Mouse (Mus musculus) T-helper 1 cell (primary cell): Measurements from ENCODE around the gene Ccdc13.

Experiments
- in situ Hi-C: fragments of 300-600 bp; cut with MboI, MseI; formaldehyde crosslinking; loops from one replicate; pipeline ENCODE4 v1.15.1; 2025; ENCODE audit warnings: high pct_unique_total_duplicates

Gene Ccdc13

DNA sequence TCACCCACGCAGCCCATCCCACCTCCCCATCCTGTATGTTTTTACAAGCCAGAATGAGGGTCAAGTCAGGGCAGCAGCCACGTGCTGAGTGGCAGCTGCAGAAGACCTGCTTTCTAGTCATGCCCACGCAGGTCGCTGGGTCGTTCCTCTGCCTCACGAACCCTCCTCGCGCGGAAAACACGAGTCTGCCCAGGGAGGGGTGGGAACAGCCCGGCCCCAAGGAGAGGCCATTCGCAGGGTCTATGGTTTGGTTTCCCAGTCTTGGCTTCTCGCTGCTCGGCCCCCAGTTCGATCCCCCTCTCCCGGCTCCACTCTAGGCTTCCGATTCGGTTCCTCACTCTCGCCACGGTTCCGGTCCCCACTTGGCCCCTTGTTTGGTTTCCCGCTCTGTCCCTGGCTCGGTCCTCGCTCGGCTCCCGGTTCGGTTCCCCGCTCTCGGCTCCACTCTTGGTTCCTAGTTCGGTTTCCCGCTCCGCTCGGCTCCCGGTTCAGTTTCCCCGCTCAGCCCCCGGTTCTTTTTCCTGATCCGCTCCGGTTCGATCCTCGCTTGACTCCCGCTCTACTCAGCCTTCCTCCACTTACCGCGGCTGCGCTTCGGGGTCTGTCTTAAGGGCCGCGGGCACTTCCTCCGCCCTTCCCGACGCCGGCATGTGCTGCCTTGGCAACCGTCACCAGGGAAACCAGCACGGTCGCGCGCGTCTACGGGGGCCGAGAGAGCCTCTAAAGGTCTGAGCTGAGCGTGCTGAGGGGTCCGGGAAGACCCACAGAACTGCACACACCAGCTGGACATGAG is at the start of gene Ccdc13:
Gene Ccdc13, minus strand, starts transcription at position 633 of the 793 bp plus-strand sequence.
- in situ Hi-C loops = loop anchor here (25.0 kb wide), 1 partner anchor 148 kb away; the partner anchor contains the start of gene Pomgnt2

DNA sequence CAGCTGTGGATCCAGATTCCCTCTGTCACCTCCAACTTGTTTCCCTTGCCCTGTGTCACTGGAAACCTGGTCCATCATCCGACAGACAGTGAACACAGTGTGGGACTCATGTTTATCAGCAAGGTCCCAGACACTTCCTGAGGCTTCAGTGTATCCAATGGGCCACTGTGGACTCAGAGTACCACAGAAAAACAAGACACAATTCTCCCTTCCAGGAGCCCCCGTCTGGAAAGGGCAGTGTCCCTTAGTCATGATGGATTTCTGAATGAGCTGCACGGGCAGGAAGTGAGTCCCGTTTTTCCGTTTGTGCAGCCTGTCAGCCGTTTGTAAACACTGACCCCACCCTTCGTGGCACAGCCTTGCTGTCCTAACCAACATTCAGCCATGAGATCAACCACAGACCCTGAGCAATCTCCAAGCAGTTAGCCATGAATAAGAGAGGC is 42.8 kb upstream of the Ccdc13 start:
- in situ Hi-C loops = loop anchor here (5.0 kb wide), 1 partner anchor 105 kb away; no protein-coding TSS in a partner anchor

DNA sequence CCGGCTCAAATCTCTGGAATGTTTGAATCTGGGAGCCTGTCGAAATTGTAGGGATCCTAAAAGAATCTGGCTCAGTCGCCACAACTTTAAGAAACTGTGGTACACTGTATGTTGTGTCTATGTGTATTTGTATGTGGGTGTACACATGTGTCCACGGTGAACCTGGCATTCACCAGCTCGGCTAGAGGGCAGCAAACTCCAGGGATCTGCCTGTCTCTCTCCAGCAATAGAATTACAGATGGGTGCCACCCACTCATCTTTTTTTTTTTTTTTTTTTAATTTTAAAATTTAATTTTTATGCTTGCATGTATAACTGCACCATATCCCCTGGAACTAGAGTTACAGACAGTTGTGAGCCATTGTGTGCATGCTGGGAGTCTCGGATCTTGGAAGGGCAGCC is 42.0 kb upstream of the Ccdc13 start:
- in situ Hi-C loops = loop anchor here (5.0 kb wide), 1 partner anchor 106 kb away; no protein-coding TSS in a partner anchor

DNA sequence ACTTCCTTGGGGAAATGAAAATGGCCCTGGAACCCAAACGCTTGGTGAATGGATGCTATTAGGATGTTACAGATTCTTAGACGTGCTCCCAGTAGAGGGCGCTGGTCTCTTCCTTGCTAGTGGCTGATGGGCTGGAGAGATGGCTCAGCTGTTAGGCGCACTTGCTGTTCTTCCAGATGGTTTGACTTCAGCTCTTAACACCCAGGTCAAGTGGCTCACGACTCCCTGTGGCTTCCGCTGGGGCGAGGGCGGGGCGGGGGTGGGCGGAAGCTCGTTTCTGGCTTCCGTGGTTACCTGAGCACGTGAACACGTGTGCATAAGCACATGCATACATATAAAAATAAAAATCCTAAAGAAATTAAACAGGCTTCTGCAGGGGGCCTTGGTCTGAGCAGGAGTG is 41.6 kb upstream of the Ccdc13 start:
- in situ Hi-C loops = loop anchor here (5.0 kb wide), 1 partner anchor 106 kb away; no protein-coding TSS in a partner anchor

DNA sequence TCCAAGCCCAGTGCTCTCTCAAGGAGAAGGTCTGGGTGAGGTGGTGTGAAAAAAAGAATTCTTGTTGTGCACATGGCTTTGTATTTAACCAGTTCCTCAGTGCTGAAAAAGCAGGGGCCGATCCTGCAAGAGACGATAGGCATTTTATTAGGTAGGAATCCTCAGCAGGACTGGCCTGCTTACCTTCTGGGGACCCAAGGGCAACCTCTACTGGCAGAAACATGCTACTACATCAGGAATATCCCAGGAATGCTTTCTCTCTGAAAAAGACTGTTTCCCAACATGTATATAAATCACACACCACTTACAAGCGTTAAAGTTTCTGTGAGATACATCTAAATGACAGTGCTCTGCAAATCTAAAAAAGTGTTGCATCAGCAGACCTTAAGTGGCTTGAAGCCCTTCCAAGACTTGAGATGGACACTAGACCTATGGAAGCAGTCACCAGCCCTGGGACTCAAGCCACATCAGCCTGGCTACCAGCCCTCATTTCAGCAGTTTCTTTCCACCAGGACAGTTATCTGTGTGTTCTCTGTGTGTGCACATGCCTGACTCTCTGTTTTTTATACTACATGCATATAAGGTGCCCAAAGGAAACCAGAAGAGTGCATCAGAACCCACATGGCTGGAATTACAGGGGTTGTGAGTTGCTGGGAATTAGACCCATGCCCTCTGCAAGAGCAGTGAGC is 37.9 kb upstream of the Ccdc13 start:
- in situ Hi-C loops = no loop called here

DNA sequence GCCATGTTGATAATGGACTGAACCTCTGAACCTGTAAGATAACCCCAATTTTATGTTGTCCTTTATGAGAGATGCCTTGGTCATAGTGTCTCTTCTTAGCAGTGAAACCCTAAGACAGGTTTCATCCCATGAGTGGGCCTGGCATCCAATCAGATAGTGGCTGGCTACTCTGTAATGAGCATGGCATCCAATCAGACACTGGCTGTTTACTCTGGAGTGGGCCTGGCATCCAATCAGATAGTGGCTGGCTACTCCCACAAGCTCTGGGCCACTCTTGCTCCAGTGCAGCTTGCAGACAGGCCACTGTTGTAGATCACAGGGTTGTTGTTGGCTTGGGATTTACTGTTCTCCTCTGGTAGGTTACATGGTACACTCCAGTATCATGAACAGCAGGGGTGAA is 34.3 kb upstream of the Ccdc13 start:
- in situ Hi-C loops = no loop called here

DNA sequence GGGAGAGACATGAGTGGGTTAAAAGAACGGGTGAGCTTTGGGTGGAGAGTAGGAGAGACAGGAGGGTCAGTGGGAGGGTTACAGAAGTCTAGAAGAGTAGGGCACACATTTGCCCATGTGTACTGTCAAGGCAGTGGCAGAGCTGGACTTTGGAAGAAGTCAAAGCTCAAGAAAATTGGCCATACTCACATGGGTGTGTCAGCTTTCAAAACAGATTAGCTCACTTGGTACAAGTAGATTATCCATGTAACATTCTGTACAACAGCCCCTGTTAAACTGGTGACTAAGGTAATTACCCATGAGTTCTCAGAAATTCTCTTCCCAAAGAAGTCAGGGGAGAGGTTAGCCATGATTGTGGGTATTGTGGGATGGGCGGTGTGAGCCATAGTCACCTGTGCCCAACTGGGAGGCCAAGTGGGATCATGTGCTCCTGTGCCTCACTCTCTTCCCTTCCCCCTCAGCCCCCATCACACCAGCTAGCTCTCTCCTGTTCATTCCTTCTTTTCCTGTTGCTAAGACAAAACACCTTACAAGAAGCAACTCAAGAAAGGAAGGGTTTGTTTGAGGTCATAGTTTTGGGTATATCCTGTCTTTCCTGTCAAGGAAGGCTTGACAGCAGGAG is 32.9 kb upstream of the Ccdc13 start:
- in situ Hi-C loops = no loop called here

DNA sequence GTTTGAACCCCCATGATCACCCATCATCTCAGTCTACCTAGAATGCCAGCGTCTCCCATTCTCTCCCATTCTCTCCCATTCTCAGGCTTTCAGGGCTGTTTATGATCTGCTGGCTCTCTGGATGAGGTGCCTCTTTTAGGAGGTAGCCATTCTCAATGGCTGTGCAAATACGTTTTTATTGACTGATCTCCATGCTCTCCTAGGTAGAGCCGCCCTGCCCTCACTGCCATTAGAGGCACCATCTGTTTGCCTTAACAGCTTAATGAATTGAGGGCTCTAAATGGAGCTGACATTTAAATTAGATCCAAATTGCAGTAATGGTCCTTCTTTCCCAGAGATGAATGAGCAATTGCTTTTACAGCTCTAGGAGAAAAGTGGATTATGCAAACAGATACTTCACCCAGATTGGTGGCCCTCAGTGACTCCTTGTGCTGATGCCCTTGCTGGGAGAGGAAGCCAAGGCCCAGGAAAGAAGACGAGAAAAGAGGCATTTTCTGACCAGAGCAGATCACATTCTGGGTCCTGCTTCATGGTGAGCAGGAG is 30.8 kb upstream of the Ccdc13 start:
- in situ Hi-C loops = no loop called here

DNA sequence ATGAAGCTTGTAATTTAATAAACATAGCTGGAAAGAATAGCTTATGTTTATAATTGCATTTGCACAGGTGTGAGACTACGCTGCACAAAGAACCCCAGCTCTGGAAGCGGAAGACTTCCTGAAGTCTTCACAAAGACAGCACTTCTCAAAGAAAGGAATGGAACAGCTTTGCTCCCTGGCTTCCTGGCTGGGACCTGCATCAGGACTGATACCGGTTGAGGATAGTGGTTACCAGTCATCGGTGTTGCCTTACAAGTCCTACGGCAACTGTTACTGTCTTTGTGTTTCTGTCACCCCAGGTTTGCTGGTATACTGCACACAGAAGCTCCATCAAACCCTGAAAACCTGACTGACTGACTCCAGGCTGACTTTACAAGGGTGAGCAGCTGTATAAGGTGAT is 30.2 kb upstream of the Ccdc13 start:
- in situ Hi-C loops = no loop called here

DNA sequence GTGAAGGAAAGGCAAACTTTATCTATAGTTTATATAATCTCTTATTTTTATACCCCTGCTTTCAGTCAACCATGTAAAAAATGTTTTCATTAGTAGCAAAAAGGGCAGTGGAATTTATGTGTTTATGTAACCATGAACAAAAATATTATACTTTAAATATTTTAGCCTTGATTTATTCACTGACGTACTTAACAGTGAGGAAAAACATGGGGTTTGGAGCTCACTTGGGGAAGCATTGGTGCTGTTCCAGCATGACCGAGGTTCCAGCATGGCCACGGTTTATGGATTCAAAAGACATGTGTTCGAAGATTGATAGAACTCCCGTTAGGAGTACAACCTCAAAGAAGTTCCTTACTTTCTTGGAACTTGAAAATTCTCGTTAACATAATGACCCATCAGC is 29.0 kb upstream of the Ccdc13 start:
- in situ Hi-C loops = no loop called here

DNA sequence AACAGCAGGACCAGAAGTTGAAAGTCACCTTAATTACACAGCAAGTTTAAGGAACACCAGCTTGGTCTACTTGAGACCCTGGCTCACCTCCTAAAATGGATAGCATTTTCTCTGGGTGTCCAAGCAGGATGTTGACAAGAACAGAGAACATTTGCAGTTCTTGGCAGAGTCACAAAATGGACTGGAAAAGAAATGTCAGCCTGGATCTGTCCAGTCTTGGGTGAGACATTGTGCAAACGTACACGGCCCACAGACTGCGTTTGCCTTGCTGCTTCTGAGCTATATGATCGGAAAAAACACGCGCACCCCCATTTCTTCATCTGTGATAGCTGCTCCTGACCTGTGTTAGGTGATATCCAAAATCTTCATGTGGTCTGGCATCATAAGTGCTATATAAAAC is 28.4 kb upstream of the Ccdc13 start:
- in situ Hi-C loops = no loop called here

DNA sequence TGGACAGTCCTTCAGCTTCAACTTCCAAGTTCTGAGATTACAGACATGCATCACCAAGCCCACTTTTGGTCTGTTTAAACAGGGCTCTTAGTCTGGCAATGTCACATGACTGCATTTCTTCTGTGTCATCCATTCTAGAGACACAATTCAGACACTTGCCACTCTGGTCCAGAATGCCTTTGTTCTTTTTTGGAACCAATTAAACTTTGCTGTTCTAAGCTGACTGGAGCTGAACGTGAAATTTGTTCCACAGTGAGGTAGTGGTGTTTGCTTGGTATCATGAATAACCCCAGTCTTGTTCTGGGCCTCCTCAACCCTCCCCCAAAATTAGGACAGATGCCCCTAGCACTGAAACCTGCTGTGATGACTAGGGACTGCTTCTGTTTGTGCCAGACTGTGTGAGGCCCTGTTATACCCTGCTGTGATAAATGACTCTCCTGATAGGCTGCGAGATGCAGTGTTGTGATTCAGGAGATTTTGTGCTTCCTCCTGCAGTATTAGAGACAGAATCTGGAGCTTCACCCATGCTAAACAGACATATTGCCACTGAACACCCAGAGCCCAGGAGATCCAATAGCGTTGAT is 26.3 kb upstream of the Ccdc13 start:
- in situ Hi-C loops = no loop called here

DNA sequence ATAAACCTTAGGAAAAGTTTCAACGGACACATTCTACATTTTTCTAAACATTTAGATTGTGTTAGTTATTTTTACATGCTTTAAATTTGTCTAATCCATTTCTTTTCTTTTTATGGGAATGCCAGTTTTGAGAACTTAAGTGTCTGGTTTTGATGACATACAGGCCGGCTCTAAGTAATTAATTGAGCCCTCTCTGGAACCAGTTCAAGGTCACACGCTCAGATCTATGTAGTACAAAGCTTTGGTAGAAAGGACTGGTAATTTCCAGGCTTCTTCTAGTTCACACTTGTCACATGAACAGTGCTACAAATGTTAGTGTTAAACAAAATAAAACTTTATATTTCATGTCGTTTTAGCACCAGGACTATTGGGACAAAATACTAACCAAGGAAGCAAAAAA is 25.6 kb upstream of the Ccdc13 start:
- in situ Hi-C loops = no loop called here

DNA sequence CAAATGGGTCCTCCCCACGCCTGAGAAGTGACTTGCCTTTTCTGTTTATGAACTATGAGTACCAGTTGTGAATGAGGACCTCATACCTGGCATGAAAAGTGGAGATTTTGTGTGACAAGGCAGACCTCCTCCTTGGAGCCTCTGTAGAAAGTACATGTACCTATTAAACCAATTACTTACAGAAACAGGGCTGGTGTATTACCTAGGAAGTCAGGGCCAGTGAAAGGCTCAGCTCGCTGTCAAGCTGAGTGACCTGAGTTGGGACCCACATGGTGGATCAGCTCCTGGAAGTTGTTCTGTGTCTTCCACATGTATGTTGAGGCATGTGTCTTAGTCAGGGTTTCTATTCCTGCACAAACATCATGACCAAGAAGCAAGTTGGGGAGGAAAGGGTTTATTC is 21.7 kb upstream of the Ccdc13 start:
- in situ Hi-C loops = no loop called here

DNA sequence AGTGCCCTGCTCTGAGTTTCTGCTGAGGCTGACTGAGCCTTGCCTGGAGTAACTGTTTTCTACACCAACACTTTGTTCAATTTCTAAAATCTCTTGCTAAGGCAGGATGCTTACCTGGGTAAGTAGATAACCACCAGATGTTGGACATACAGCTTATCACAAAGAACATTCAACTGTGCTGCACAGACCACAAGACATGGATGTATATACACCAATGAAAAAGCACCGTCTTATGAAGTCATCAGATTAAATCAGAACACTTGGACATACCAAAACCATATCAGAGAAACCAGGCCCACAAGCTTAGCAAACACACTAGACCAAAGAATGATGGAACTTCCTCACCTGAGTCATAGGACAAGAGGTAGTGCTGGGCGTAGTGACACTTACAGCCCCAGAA is 20.1 kb upstream of the Ccdc13 start:
- in situ Hi-C loops = loop anchor here (10.0 kb wide), 1 partner anchor 375 kb away; no protein-coding TSS in a partner anchor

DNA sequence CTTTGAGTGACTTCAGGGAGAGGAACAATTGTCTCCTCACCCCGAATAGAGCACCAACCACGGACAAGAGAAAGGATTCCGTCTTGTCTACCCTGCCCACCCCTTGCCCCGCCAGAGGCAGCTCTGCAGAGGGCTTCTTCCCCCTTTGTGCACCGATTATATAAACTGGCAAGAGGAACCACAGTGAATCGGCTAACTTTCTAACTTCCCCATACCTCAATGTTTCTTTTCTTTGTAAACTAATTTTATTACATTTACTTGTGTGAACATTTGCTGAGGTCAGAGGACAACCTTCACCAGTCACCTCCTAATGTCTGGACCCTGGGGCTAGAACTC is 18.9 kb upstream of the Ccdc13 start, which contains the start of gene Higd1a:
Gene Higd1a, minus strand, starts transcription at position 210 of the 336 bp plus-strand sequence.
- in situ Hi-C loops = loop anchor here (10.0 kb wide), 1 partner anchor 377 kb away; no protein-coding TSS in a partner anchor

DNA sequence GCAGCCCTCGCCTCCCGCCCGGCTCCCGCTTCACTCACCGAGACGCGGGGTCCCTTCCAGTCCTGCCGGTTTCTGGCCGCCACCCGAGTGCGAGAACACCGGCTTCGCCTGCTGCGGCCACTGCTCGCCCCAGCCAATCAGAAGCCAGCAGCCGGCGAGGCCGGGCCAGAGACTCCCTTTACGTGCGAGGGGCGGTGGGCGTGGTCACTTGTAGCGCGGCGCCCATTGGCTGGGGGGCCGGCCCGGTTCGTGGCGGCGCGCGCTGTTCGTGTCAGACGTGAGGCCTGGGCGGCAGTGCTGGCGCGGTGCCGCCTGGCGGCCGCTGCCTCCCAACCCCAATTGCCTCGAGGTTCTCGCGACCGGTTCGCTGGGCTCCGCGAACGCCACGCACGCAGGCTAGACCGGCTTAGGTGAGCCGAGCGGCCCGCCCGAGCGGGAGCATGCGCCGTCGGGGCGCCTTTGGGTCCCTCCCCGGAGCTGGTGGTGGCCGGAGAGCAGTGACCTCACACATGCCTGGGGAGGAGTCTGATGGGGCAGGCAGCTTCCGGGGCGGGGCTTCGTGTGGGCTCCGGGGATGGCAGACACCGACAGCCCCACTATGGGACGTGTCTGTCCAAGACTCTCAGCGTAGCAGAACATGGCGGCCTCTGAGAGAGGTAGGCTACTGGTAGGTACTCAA is 18.4 kb upstream of the Ccdc13 start:
- in situ Hi-C loops = loop anchor here (10.0 kb wide), 1 partner anchor 377 kb away; no protein-coding TSS in a partner anchor

DNA sequence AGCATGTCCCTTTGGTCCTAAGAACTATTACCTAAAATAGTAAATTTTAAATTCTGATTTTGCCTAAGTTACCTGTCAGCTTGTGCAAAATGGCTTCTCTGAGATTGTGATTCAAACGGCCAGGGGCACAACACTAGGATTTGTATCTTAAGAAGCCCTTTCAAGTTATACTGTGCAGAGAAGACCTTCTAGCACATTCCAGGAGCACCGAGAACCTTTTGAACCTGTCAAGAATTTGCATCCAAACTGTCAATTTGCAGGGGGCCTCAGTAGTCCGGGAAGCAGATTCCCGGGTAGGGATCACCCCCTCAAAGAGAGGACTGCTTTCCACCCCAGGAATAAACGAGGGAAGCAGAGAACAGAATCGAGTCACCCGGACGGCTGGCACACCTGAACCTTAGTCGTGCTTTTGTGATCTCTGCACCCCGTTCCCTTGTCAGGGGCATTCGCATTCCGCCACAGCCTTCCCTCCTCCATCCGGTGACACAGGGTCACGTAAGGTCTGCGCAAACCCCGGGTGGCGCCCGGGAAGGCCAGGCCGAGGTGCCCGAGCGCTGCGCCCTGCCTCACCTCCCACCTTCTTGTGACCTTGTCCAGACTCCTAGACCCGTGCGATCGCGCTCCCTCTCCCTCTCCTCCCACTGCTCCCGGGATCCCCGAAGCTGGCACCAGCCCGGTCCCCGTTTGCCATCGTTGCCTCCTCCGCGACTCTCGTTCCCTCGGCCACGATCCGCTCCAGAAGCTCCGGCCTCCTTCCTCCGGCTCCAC is 17.6 kb upstream of the Ccdc13 start:
- in situ Hi-C loops = loop anchor here (10.0 kb wide), 1 partner anchor 378 kb away; no protein-coding TSS in a partner anchor

DNA sequence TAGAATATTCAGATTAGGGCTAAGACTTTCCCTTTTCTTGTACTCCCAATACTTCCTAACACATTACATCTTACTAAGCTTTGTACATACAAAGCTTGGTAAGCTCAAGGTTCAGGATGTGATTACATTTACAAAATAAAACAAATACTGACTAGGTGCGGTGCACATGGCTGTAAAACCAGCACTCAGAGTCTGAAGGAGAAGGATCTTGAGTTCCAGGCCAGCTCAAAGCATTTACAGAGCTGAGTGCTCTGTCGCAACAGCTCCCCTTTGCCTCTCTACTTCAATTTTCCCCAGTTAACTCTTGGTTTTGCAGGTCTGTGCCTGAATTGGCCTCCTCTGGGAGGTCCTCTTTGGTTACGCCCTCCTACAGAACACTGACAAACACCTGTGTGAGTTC is 15.0 kb upstream of the Ccdc13 start:
- in situ Hi-C loops = loop anchor here (10.0 kb wide), 1 partner anchor 381 kb away; no protein-coding TSS in a partner anchor

DNA sequence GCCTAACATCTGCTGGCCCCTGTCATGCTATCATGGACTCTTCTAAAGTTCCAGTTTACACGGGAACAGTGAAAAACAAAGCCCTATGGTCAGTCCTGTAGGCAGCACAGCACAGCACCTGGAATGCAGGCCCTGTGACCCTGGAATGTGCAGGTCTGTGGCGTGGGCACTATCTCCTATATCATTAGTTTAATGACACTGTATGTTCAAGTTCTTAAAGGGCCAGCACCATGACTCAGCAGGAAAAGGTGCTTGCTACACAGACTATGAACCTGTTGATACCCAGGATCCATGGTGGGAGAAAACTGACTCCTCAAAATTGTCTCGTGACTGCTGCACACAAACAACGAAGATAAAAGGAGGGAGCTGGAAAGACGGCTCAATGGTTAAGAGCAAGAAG is 8.6 kb upstream of the Ccdc13 start:
- in situ Hi-C loops = loop anchor here (25.0 kb wide), 1 partner anchor 139 kb away; the partner anchor contains the start of gene Pomgnt2
